ENCODE assay signal across 22 mouse cellular contexts in the genomic region with DNA sequence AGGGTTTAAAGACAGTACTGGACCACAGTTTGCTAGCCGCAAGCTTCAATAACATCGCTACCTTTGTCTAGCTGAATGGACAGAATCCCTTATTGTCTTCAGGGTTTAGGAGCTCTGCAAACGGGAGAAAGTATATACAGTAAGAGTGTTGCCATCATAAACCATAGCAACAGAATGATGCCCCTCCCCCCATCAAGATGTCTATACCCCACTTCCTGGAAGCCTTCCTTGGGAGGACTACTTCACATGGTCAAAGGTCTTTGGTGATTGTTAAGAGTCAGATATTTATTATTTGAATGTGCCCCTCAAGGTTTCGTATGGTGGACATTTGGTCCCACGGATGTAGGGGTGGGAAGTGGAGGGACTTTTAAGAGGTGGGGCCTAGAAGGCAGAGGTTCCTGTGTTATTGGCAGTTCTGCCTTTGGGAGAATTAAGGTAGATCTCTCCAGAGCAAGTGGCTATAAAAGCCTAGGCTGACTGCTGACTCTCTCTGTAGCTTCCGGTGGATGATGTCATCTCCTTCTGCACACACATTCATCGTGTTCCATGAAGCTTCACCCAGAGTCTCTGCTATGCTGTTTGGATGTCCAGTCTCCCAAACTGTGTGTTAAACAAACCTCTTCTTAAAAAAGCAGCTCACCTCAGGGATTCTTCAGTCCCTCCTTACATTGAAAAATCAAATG. TPM values are rescaled to one million over a fixed set of nuclear protein-coding genes. Genes with fewer than 3 reads are reported as not detected.
DNase-seq lines count a peak whose midpoint lies in the region; ATAC-seq and TF ChIP-seq lines count a peak whose summit lies in the region.
"Had no signal": no experiment of that assay in that cellular context is flagged by ENCODE, and none has a peak within 500 bp of the region (broad histone marks: within the 10 kb centered on the region; RNA-seq: fewer than 3 reads in every experiment).

No protein-coding gene starts in this region.

- TF ChIP-seq RAD21 in CH12.LX (IDR thresholded peaks at IDR 0.05; ENCODE audit: low read depth, low read length) = no peak

- no peaks in the 10 kb centered on the region for H3K27me3 ChIP-seq in CH12.LX (replicated peaks)
- H3K27me3 ChIP-seq in intestine, postnatal 0 days (replicated peaks; ENCODE audit: control insufficient read depth, insufficient read depth, low read length) = no peaks in the 10 kb centered on the region
- H3K27me3 ChIP-seq in hindbrain, postnatal 0 days (ENCODE audit: insufficient read depth, low read length) = no peaks in the 10 kb centered on the region
- H3K27me3 ChIP-seq: embryonic facial prominence, embryonic 12.5 days; forebrain, embryonic 13.5 days; forebrain, embryonic 15.5 days had no signal

- DNase-seq in CH12.LX (ENCODE audit: extremely low read depth) = no peak
- DNase-seq in hindbrain, postnatal 0 days (ENCODE audit: low spot score) = no peak
- no peak for DNase-seq in right cerebral cortex, postnatal 10 days (ENCODE audit: low spot score in 2 of 2)
- DNase-seq in thymus, postnatal 10 days (ENCODE audit: low spot score in 2 of 2) = no peak
- DNase-seq: adrenal gland, adult 2 months; adrenal gland, postnatal 10 days; adrenal gland, postnatal 25 days; cerebellum, adult 11-12 months; cerebellum, adult 2 months; cerebellum, adult 9-10 months; cerebellum, postnatal 10 days; cerebellum, postnatal 25 days; forebrain, postnatal 0 days had no signal

- H3K9ac ChIP-seq in CH12.LX (ENCODE audit: insufficient read depth, low read depth) = no peak overlapping the region
- H3K9ac ChIP-seq in intestine, postnatal 0 days (ENCODE audit: low read depth, low read length) = no peak overlapping the region
- H3K9ac ChIP-seq in hindbrain, postnatal 0 days (replicated peaks; ENCODE audit: low read length) = no peak overlapping the region
- H3K9ac ChIP-seq: embryonic facial prominence, embryonic 12.5 days; forebrain, embryonic 13.5 days; forebrain, embryonic 15.5 days; forebrain, postnatal 0 days had no signal

- no peak for TF ChIP-seq EP300 in CH12.LX (IDR thresholded peaks at IDR 0.05; ENCODE audit: low read length)

- WGBS in intestine, postnatal 0 days = 58% methylated on average over 7 of the region's 7 CpGs
- 88% methylated on average over 7 of the region's 7 CpGs for WGBS in hindbrain, postnatal 0 days

- H3K4me2 ChIP-seq in CH12.LX (ENCODE audit: insufficient read depth, low read depth, poor library complexity, severe bottlenecking) = no peak overlapping the region
- H3K4me2 ChIP-seq in intestine, postnatal 0 days (replicated peaks; ENCODE audit: low read depth) = 0 out of 2 replicates have a peak overlapping the region, but pooled peaks have one; percentile 17
- H3K4me2 ChIP-seq in hindbrain, postnatal 0 days (ENCODE audit: low read depth, low read length) = no peak overlapping the region
- H3K4me2 ChIP-seq: embryonic facial prominence, embryonic 12.5 days; forebrain, embryonic 13.5 days; forebrain, embryonic 15.5 days had no signal

- no peaks in the 10 kb centered on the region for H3K36me3 ChIP-seq in CH12.LX (replicated peaks in 1 of 2; ENCODE audit: control insufficient read depth in 1 of 2, insufficient read depth in 1 of 2, low read length in 1 of 2)
- H3K36me3 ChIP-seq in intestine, postnatal 0 days (ENCODE audit: control insufficient read depth, insufficient read depth) = no peaks in the 10 kb centered on the region; the same call in 1 of the 2 replicates
- H3K36me3 ChIP-seq in hindbrain, postnatal 0 days (ENCODE audit: insufficient read depth, low read length) = no peaks in the 10 kb centered on the region
- H3K36me3 ChIP-seq: embryonic facial prominence, embryonic 10.5 days; embryonic facial prominence, embryonic 12.5 days; forebrain, embryonic 15.5 days had no signal

- in situ Hi-C loops in CH12.LX (cut with MboI; ENCODE audit: low pct_ligation_motif_present, low pct_unique_long_range_greater_than_20kb, low sequenced_read_pairs) = no loop called here

- no peak for TF ChIP-seq POLR2A in CH12.LX (IDR thresholded peaks at IDR 0.05; ENCODE audit: low read depth, low read length)

- dilution Hi-C loops in CH12.LX (cut with MboI; ENCODE audit: extremely low pct_ligation_motif_present, extremely low pct_unique_long_range_greater_than_20kb, low sequenced_read_pairs) = no loop called here

- TF ChIP-seq CTCF in CH12.LX (conservative IDR thresholded peaks at IDR 0.05 in 1 of 2, IDR thresholded peaks at IDR 0.05 in 1 of 2; ENCODE audit: low read depth in 2 of 2, low read length in 2 of 2) = no peak
- no peak for TF ChIP-seq CTCF in intestine, postnatal 0 days (IDR thresholded peaks at IDR 0.05; ENCODE audit: low read depth)
- TF ChIP-seq CTCF in hindbrain, postnatal 0 days (IDR thresholded peaks at IDR 0.05; ENCODE audit: low read depth) = no peak

- H3K4me3 ChIP-seq in CH12.LX (replicated peaks in 1 of 3; ENCODE audit: low read depth in 2 of 3, low read length in 2 of 3, poor library complexity in 1 of 3) = no peak overlapping the region
- no peak overlapping the region for H3K4me3 ChIP-seq in intestine, postnatal 0 days (ENCODE audit: low read depth, low read length)
- H3K4me3 ChIP-seq in hindbrain, postnatal 0 days (ENCODE audit: low read length) = no peak overlapping the region
- H3K4me3 ChIP-seq: embryonic facial prominence, embryonic 10.5 days; embryonic facial prominence, embryonic 12.5 days; forebrain, embryonic 13.5 days; forebrain, embryonic 15.5 days had no signal

- peaks cover 9 to 60% of the 10 kb centered on the region in 2 experiments; a peak in 3 of 4 replicates for H3K4me1 ChIP-seq in CH12.LX (ENCODE audit: control insufficient read depth in 1 of 2, insufficient read depth in 2 of 2)
- H3K4me1 ChIP-seq in intestine, postnatal 0 days (replicated peaks; ENCODE audit: control insufficient read depth, insufficient read depth, low read length) = no peaks in the 10 kb centered on the region
- H3K4me1 ChIP-seq in hindbrain, postnatal 0 days (ENCODE audit: insufficient read depth, low read length) = peaks cover 15% of the 10 kb centered on the region

- H3K79me2 ChIP-seq in CH12.LX (replicated peaks; ENCODE audit: control insufficient read depth, extremely low read depth, insufficient read depth, poor library complexity, severe bottlenecking) = no peaks in the 10 kb centered on the region

- ATAC-seq in CD4-positive, CD25-positive, alpha-beta regulatory T cell, adult 4 months = peak; percentile 45
- peak; percentile 73 for ATAC-seq in intestine, postnatal 0 days
- no peak for ATAC-seq in hindbrain, postnatal 0 days
- ATAC-seq: forebrain, embryonic 13.5 days; forebrain, embryonic 15.5 days; forebrain, postnatal 0 days had no signal

- peaks cover 5% of the 10 kb centered on the region for H3K9me3 ChIP-seq in CH12.LX (replicated peaks; ENCODE audit: low read length)
- H3K9me3 ChIP-seq in intestine, postnatal 0 days (ENCODE audit: control insufficient read depth) = no peaks in the 10 kb centered on the region
- no peaks in the 10 kb centered on the region for H3K9me3 ChIP-seq in hindbrain, postnatal 0 days (ENCODE audit: low read length)
- H3K9me3 ChIP-seq: embryonic facial prominence, embryonic 10.5 days; embryonic facial prominence, embryonic 12.5 days; forebrain, embryonic 13.5 days; forebrain, embryonic 15.5 days had no signal

- H3K27ac ChIP-seq in CH12.LX (ENCODE audit: insufficient read depth, low read depth) = no peak overlapping the region
- H3K27ac ChIP-seq in intestine, postnatal 0 days (ENCODE audit: low read depth, low read length) = peak overlapping the region; percentile 35; the same call in 1 of the 2 replicates
- H3K27ac ChIP-seq in hindbrain, postnatal 0 days = no peak overlapping the region
- H3K27ac ChIP-seq: embryonic facial prominence, embryonic 10.5 days; embryonic facial prominence, embryonic 12.5 days; forebrain, embryonic 13.5 days; forebrain, embryonic 15.5 days had no signal

TF ChIP-seq in CH12.LX, 34 proteins besides CTCF, POLR2A, EP300 and RAD21:
- TF ChIP-seq JUN (IDR thresholded peaks at IDR 0.05; ENCODE audit: insufficient read depth, low read depth, low read length) (peak; percentile 36; the same call in 1 of the 2 replicates), IRF4 (IDR thresholded peaks at IDR 0.05; ENCODE audit: low read depth, low read length) (no peak), JUND (conservative IDR thresholded peaks at IDR 0.05; ENCODE audit: low read depth, low read length) (peak; percentile 63)

RNA-seq across cellular contexts. Expression of gene Adtrp, which starts 42.2 kb away (rescaled TPM):
- polyA plus RNA-seq in CD4-positive, CD25-positive, alpha-beta regulatory T cell, adult 4 months (2017; shearing (Covaris generic)) = 1 to 10 TPM in 1 of 2 experiments, not detected in 1; 1.5 TPM
- 37.1 and 39.2 TPM in 2 replicates for total RNA-seq in CH12.LX (2012; rRNA removed)
- 2.4 and 4.2 TPM in 2 replicates for total RNA-seq in CH12.LX (2014; rRNA removed)
- 6.1 and 7.2 TPM in 2 replicates for polyA plus RNA-seq in CH12.LX (2012; ENCODE audit: insufficient read length, low read depth)
- 110 and 132 TPM in 2 replicates for polyA plus RNA-seq in intestine, postnatal 0 days (2015; fragmentation: Nextera tagmentation; extraction: Ambion mirVana)
- total RNA-seq in hindbrain, postnatal 0 days (2014; rRNA removed) = 0.26 TPM in 1 of 2 replicates, not detected in the other
- polyA plus RNA-seq in hindbrain, postnatal 0 days (2015; fragmentation: Nextera tagmentation; extraction: Ambion mirVana) = 0.26 TPM in 1 of 2 replicates, not detected in the other
- total RNA-seq: forebrain, postnatal 0 days; MEL had no signal
- polyA plus RNA-seq: C2C12; embryonic facial prominence, embryonic 10.5 days; forebrain, embryonic 11.5 days; forebrain, embryonic 13.5 days; forebrain, embryonic 15.5 days; forebrain, postnatal 0 days had no signal

Comparison
In these comparisons a context has a peak if more than half of its experiments do, and no peak if none do; other contexts are left out.
1. RNA of gene Adtrp, which starts 42.2 kb away (polyA plus RNA-seq): 110 to 132 TPM in intestine, postnatal 0 days; 6.1 to 7.2 TPM in CH12.LX, 1.5 TPM in CD4-positive, CD25-positive, alpha-beta regulatory T cell, adult 4 months and 0.26 TPM in hindbrain, postnatal 0 days; every median in the first group is over 10 times any median in the second.